Mouse (Mus musculus): ENCODE measurements around the gene Diaph3.

DNA sequence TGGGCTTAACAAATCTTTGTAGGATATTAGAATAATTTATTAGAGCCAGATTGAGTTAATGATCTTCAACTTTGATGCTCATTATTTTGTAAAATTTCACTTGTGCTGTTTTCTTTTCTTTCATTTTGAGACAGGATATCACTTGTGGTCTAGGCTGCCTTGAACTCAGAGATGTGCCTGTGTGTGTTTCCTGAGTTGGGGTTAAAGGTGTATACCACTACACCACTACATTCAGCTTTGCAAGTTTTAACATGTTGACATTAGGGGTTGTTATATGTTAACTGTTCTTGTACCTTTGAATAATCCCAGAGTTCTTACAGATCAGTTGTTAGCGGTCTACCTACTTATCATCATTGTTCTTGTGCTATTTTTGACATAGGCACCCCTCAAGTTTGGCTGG is 404.4 kb downstream of the Diaph3 start:
- TF ChIP-seq CTCF (IDR thresholded peaks at IDR 0.05; ENCODE audit: low read depth, low read length) (no peak), POLR2A (IDR thresholded peaks at IDR 0.05; ENCODE audit: extremely low read depth, insufficient read depth, low read length) (no peak)

All from liver, adult 2 months (tissue).